Mouse (Mus musculus) forebrain, postnatal 0 days (tissue): Measurements from ENCODE around the gene Actr5. TPM values are rescaled to one million over a fixed set of nuclear protein-coding genes. Genes with fewer than 3 reads are reported as not detected.
A peak's percentile ranks its signal among the peaks of the same experiment; 100 is the strongest.

Experiments
- ATAC-seq: fragments of 200-750 bp; cut with Nextera tagmentation; 2 replicates; pipeline ENCODE4 v1.8.0; 2017; ENCODE audit warnings: mild to moderate bottlenecking, moderate library complexity
- DNase-seq: peaks from one replicate; pipeline ENCODE4 v3.0.0-alpha.2; 2015
- H3K27ac ChIP-seq: fragments of 300-500 bp; sonication (generic); 2 replicates; pipeline ENCODE4 v1.5.1; 2014; ENCODE audit warnings: low read depth, mild to moderate bottlenecking, antibody characterized with exemption, low read length, moderate library complexity, mixed read lengths
- H3K27me3 ChIP-seq: fragments of 300-500 bp; sonication (generic); 2 replicates; pipeline ENCODE4 v1.6.1; 2014; ENCODE audit warnings: mild to moderate bottlenecking, low read length, mixed read lengths; ENCODE audit not compliant: insufficient read depth
- H3K36me3 ChIP-seq: fragments of 300-500 bp; sonication (generic); 2 replicates; pipeline ENCODE4 v1.6.1; 2014; ENCODE audit warnings: mild to moderate bottlenecking, moderate library complexity; ENCODE audit not compliant: insufficient read depth
- H3K4me1 ChIP-seq: fragments of 300-500 bp; sonication (generic); 2 replicates; pipeline ENCODE4 v1.6.1; 2014; ENCODE audit warnings: antibody characterized with exemption; ENCODE audit not compliant: insufficient read depth
- H3K4me2 ChIP-seq: fragments of 300-500 bp; sonication (generic); 2 replicates; pipeline ENCODE4 v1.6.1; 2014; ENCODE audit warnings: low read depth, mild to moderate bottlenecking, moderate library complexity
- H3K4me3 ChIP-seq: fragments of 300-500 bp; sonication (generic); 2 replicates; pipeline ENCODE4 v1.5.1; 2014; ENCODE audit warnings: low read depth, low read length, mixed read lengths
- H3K9ac ChIP-seq: fragments of 300-500 bp; sonication (generic); 2 replicates; pipeline ENCODE4 v1.6.1; 2014; ENCODE audit warnings: mild to moderate bottlenecking
- H3K9me3 ChIP-seq: fragments of 300-500 bp; sonication (generic); 2 replicates; pipeline ENCODE4 v1.6.1; 2016; ENCODE audit warnings: low read length
- CTCF ChIP-seq: sonication (generic); IDR thresholded peaks from 2 replicates; pipeline ENCODE4 v1.5.1; 2016; ENCODE audit warnings: antibody characterized with exemption, control low read depth, low read depth
- WGBS: fragments of 180-500 bp; shearing (Covaris S2); extraction: QIAGEN DNeasy Blood & Tissue Kit; methylation state at CpG from one replicate; pipeline ENCODE4 v1.1.7; 2014; 5-methylcytosine and 5-hydroxymethylcytosine counted together
- polyA plus RNA-seq: library from polyadenylated mRNA; unstranded; fragments of >200 nt; fragmentation: Nextera tagmentation; extraction: Ambion mirVana; gene quantifications from 2 replicates; pipeline ENCODE4 v1.2.1, GENCODE M21; 2015
- total RNA-seq: library from RNA; depleted of rRNA; stranded (reverse); fragments of >200 nt; gene quantifications from 2 replicates; pipeline ENCODE4 v1.2.3, GENCODE M21; 2014

Gene Actr5
- total and polyA plus RNA-seq, 2 experiments from 2014 or later, result 8.2 to 30.8 TPM

DNA sequence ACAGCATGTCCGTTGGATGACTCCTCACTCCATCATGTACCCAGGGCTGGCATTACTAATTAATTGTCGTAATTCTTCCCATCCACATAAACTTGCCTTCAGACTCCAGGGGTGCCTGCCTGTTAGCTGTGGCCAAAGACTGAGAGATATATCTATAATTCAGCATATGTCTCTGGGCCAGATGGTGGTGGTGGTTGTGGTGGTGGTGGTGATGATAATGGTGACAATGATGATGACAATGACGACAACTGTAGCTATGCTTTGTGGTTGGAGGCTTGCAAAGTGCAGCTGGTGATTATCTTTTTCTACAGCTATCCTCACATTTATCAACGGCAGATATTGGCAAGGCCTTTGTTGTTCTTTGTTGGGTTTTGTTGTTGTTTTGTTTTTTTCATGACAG, 31.3 kb upstream of the Actr5 start:
- Histone ChIP-seq H3K4me2 (no peak overlapping the region), H3K4me1 (peaks cover 10% of the 10 kb centered on the region; the same call in 1 of the 2 replicates), H3K36me3 (no peaks in the 10 kb centered on the region), H3K27ac (no peak overlapping the region), H3K9ac (no peak overlapping the region), H3K27me3 (no peaks in the 10 kb centered on the region), H3K4me3 (no peak overlapping the region), H3K9me3 (no peaks in the 10 kb centered on the region)
- no peak for TF ChIP-seq CTCF
- ATAC-seq (no peak), DNase-seq (no peak)
- 84% methylated on average over 4 of the region's 4 CpGs for WGBS

DNA sequence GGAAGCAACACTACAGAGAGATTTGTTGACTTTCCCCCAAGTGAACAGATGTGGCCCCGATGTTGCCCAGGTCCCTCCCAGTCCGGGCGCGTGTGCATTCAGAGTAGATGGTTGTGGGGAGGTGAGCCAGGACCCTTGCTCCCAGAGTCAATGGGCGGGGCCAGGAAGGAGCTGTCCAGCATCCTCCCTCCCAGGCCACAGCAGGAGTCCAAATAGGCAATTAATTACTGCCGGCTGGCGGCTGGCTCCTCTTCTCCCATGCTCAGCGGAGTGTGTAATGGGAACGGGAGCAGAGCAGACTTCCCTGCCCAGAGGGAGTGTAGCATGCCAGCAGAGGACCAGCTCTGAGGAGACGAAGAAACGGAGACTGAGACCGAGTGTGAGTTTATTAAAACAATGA, 29.6 kb upstream of the Actr5 start:
- Histone ChIP-seq H3K9ac (no peak overlapping the region), H3K4me1 (peaks cover 11% of the 10 kb centered on the region; the same call in 1 of the 2 replicates), H3K27ac (peak overlapping the region; percentile 52), H3K4me2 (peak overlapping the region; percentile 35), H3K36me3 (no peaks in the 10 kb centered on the region), H3K4me3 (no peak overlapping the region), H3K27me3 (no peaks in the 10 kb centered on the region), H3K9me3 (no peaks in the 10 kb centered on the region)
- WGBS, result 3% methylated on average over 12 of the region's 12 CpGs
- ATAC-seq (peak; percentile 82), DNase-seq (peak; percentile 71)
- TF ChIP-seq CTCF, result no peak

DNA sequence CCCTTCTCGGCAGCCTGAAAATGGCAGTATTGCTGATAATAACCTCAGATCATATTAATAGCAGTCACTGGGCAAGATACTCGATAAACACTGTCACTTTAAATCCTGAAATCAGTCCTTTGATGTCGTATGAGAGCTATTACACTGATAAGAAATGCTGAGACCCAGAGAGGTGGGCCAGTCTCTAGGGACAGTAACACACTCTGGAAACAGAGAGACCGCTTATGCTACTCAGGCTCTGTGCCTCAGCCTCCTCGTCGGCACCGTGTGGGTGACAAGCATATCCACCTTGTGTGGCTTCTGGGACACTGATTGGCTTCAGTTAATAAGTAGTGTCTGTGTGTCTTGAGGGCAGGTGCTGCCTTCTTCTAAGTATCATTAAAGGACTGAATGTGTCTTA, 29.1 kb upstream of the Actr5 start:
- 14% methylated on average over 7 of the region's 7 CpGs for WGBS
- Histone ChIP-seq H3K27ac (peak overlapping the region; percentile 52), H3K4me3 (no peak overlapping the region), H3K9me3 (no peaks in the 10 kb centered on the region), H3K9ac (no peak overlapping the region), H3K27me3 (no peaks in the 10 kb centered on the region), H3K4me1 (peaks cover 11% of the 10 kb centered on the region; the same call in 1 of the 2 replicates), H3K36me3 (no peaks in the 10 kb centered on the region), H3K4me2 (peak overlapping the region; percentile 35)
- ATAC-seq, result no peak
- no peak for DNase-seq
- TF ChIP-seq CTCF, result no peak

DNA sequence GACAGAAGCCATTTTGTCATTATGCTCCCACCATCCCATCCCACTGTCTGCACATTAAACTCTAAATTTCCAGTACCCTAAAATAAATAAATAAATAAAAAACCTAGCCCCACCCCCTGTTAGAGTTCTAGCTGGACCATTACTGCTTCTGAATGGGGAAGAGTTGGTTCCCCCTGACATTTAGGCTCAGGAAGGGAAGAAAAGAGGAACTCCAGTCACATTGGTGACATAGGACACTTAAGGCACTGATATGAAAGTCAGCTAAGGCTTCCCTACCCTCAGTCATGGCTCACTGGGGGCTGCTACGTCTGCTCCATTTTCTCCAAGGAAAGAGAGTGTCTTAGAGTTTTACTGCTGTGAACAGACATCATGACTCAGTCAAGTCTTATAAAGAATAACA, 27.9 kb upstream of the Actr5 start:
- Histone ChIP-seq H3K4me1 (peaks cover 11% of the 10 kb centered on the region; the same call in 1 of the 2 replicates), H3K27ac (no peak overlapping the region), H3K36me3 (no peaks in the 10 kb centered on the region), H3K9ac (no peak overlapping the region), H3K9me3 (no peaks in the 10 kb centered on the region), H3K4me3 (no peak overlapping the region), H3K4me2 (no peak overlapping the region), H3K27me3 (no peaks in the 10 kb centered on the region)
- ATAC-seq (no peak), DNase-seq (no peak)
- 69% methylated on average over 1 of the region's 1 CpGs for WGBS
- TF ChIP-seq CTCF, result no peak

DNA sequence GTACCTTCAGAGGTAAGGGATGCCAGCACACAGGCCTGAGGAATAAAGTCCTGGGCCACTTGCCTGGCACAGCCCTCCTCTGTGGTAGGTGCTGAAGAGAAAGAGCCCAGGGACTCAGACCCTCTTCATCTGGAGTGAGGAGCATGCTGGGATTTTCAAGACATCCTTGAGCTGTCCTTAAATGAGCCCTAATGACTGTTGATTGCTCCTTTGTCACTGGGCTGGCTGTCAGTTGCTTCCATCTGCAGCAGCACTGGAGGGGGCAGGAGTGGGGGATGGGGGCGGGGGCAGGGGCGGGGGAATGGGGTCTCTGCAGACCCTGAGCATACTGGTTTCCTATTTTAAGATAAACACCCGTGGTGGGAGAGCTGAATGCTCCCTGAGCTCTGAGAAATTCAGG, 24.2 kb upstream of the Actr5 start:
- Histone ChIP-seq H3K4me3 (no peak overlapping the region), H3K9me3 (no peaks in the 10 kb centered on the region), H3K27ac (peak overlapping the region; percentile 45; the same call in 1 of the 2 replicates), H3K4me1 (peaks cover 4% of the 10 kb centered on the region; the same call in 1 of the 2 replicates), H3K9ac (no peak overlapping the region), H3K27me3 (no peaks in the 10 kb centered on the region), H3K4me2 (no peak overlapping the region), H3K36me3 (no peaks in the 10 kb centered on the region)
- no peak for DNase-seq
- WGBS, result 21% methylated on average over 3 of the region's 3 CpGs
- peak; percentile 72 for ATAC-seq
- TF ChIP-seq CTCF, result no peak

DNA sequence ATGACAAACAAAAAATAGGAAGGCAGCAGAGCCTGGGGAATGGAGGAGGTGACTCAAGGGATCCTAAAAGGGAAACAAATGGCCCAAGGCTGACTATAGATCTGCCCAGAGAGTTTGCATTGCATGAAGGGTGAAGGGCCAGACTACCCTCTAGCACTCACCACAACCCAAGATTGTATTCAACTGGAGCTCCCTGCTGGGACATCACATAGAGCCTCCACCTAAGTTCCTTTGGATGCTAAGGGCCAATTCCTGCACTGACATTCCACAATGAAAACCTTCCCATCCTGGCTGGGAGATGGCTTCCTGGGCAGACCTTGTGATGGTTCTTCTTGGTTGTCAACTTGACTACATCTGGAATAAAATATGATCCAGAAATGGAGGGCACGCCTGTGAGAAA, 23.4 kb upstream of the Actr5 start:
- no peak for ATAC-seq
- H3K9ac ChIP-seq, result no peak overlapping the region
- no peaks in the 10 kb centered on the region for H3K36me3 ChIP-seq
- H3K4me1 ChIP-seq, result peaks cover 4% of the 10 kb centered on the region; the same call in 1 of the 2 replicates
- TF ChIP-seq CTCF, result no peak
- H3K9me3 ChIP-seq, result no peaks in the 10 kb centered on the region
- WGBS, result 89% methylated on average over 1 of the region's 1 CpGs
- no peak for DNase-seq
- no peaks in the 10 kb centered on the region for H3K27me3 ChIP-seq
- no peak overlapping the region for H3K4me3 ChIP-seq
- H3K27ac ChIP-seq, result 0 out of 2 replicates have a peak overlapping the region, but pooled peaks have one; percentile 45
- no peak overlapping the region for H3K4me2 ChIP-seq

DNA sequence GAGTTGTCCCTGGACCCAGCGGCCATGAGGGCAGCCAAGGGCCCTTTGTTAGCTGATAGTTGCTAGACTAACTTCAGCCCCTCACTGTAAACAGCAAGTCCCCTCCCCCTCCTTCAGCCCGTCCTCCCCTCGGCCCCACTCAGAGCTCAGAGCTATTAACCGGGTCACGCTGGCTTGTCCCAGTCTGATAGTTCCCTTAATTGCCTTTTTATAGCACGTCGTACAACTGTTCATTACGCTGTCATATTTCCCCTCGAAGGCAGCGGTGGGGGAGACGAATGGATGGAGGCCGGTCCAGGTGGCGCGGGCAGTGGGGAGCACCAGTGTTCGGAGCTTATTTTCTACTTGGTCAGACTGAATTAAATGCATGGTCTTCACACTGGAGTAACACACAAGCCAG, 22.0 kb upstream of the Actr5 start:
- ATAC-seq, result no peak
- TF ChIP-seq CTCF, result no peak
- H3K4me2 ChIP-seq, result peak overlapping the region; percentile 32
- H3K4me3 ChIP-seq, result no peak overlapping the region
- WGBS, result 16% methylated on average over 15 of the region's 15 CpGs
- no peaks in the 10 kb centered on the region for H3K36me3 ChIP-seq
- peaks cover 4% of the 10 kb centered on the region; the same call in 1 of the 2 replicates for H3K4me1 ChIP-seq
- no peak for DNase-seq
- H3K27ac ChIP-seq, result peak overlapping the region; percentile 29; the same call in 1 of the 2 replicates
- H3K27me3 ChIP-seq, result no peaks in the 10 kb centered on the region
- H3K9me3 ChIP-seq, result no peaks in the 10 kb centered on the region
- peak overlapping the region; percentile 6; the same call in 1 of the 2 replicates for H3K9ac ChIP-seq
